Mouse (Mus musculus): ENCODE data around the gene Pla2g4b.

Gene Pla2g4b

DNA sequence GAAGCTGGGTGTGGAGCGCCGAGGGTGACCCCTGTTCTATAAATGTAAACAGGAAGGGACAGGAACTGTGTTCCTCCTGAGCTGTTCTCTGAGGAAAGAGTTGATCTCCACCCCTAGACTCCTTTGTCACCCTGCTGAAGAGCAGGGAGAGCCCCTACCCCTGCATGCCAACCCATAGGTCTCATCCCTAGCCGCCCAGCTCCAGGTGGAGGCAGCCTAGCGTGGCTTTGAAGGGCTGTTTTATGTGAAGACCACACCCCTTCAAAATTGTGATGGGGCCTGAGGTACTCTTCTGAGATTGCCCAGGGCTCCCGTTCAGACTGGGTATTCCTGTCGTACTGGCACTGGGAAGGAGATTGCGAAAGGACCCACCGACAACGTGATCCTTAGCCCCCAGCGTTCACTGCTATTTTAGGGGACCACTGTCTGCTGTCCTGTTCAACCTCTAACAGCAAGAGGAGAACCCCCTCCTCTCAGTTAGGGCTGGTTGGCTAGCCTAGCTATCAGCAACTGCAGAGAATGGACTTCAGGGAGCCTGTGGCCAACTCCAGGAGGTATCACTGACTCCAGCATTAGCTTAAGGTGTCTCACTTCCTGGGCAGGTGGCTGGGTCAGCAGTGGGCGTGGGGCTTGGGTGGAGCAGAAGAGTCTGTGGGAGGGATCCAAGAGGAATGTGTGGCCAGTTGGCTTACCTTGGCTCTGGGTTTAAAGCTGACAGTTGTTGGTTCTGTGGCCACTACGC is at the start of gene Pla2g4b:
Gene Pla2g4b, plus strand, starts transcription at position 692 of the 742 bp plus-strand sequence.
- DNase-seq = no peak

DNA sequence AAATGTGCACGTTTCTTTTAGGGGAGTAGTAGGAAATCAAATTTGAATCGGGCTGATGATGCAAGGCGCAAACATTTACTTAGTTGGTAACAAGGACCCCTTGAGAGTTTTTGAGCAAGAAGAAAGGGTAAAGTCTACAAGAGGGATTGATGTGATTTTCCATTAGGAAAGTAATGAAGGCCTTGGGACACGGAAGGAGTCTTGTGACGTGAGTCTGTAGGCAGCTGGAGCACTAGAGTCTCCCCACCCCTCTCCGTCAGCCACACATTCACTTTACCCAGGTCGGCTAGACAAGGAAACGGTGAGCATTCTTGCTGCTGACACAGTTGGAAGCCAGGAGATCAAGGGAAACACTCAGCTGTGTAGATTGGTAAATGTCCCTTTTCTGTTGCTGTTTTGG is 47.3 kb upstream of the Pla2g4b start:
- DNase-seq = no peak

DNA sequence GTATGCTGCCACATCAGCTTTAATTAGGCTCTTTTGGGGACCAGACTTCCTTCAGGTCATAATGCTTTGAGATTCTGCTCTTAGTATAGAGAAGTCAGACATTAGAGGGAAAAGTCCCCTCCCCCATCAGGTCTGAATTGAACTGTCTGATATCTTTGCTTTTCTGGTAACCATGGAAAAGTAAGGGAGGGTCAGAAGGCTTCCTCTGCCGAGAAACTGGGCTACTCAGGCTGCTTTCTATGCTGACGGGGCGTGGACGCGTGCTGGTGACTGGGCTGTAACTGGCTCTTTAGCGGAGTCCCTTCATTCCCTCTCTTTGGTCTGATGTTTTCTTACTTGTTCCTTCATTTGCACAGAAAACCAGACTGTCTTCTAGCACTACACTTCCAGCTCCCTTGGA is 46.8 kb upstream of the Pla2g4b start:
- DNase-seq = no peak

DNA sequence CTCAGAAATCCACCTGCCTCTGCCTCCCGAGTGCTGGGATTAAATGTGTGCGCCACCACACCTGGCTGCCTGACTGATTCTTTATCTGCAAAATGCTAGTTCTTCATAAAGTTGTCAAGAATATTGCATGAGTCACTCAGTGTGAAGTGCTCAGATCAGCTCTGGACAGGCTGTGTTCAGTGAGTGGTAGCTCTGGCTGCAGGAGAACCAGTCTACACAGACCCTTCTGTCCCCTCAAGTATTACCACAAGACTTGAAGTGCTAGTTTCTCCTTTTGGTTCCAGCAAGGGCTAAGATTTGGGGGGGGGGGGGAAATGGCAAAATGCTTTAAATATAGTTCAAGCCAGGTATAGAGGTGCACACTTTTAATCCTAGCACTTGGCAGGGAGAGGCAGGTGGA is 45.8 kb upstream of the Pla2g4b start:
- DNase-seq = no peak

DNA sequence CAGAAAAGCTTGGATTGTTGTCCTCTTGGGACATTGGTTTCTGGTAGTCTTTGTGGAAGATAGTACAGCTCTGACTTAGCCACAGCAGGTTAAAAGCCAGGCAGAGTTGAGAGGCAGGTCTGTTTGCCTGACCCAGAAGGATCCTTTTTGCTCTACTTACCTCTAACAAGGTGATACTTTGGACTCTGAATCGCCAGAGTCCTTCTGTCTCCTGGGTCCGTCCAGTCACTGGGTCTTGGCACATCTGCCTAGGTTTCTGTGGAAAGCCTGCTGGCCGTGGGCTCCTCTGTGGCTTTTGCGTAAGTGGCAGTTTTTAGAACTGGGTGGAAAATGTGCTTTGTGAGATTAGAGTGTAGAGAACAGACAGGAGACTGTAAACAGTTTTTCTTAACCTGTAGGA is 44.3 kb upstream of the Pla2g4b start:
- DNase-seq = no peak

DNA sequence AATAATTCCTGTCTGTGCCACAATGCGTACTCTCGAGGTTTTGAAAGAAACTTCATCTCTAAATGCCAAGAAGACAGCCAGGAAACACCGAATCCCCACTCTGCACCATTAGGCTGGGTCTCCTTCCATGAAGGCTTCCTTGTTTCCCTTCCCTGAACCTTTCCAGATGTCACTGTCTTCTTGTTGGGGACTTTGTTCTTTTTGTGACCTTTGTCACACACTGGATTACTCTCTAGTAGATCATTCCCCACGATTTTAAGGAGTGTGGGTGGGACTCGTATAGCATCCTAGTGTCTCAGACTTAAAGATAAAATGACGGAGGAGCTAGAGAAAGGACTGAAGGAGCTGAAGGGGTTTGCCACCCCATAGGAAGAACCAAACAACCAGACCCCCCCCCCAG is 42.3 kb upstream of the Pla2g4b start:
- no peak for DNase-seq

DNA sequence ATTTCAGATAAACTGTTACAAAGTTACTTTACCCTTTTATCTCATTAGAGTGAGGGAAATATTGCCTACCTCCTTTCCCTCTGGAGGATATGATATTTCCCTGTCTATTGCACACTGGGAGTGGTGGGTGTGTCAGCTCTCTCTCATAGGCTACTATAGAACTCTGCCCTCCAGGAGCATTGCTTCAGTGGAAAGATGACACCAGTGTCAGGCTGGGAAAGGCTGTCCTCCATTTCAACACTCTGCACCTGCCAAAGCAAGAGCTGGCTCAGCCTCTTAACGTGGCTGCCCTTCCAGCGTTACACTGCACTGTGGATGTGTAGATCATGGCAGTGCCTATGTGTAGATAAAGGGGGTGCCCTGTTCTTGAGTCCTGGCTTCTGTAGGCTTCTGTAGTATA is 40.9 kb upstream of the Pla2g4b start:
- no peak for DNase-seq

DNA sequence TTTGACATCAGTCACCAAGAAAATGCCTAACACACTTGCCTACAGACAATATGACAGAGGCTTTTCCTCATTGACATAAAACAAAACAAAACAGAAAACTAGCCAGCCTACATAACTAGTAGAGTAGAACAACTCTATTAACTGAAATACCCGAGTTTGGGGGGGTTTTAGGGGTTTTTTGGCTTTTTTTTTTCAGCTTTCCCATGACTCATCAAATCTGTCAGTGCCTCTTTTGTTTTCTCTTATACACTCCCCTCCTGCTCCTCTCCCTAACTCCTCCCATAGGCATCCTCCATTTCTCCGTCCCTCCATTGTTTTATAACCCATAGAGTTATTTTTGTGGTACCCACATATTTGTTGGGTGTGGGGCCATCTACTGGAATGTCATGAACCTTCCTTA is 39.7 kb upstream of the Pla2g4b start:
- no peak for DNase-seq

DNA sequence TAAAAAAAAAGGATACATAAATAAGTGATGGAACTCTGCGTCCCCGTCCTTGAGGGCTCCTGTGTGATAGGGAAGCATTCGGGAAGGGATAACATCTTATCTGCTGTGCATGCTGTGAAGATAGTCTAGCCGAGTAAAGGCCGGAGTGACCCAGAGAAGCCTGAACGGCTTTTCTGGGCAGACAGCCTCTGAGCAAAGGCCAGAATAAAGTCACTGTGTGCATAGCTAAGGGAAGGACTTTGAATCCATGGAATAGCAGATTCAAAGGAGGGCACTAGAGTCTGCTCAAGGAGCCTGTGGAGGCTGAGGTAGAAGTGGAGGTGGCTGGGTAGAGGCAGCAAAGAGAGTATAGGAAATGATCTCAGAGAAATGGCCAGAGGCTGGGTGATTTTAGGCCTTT is 38.4 kb upstream of the Pla2g4b start:
- DNase-seq = no peak

DNA sequence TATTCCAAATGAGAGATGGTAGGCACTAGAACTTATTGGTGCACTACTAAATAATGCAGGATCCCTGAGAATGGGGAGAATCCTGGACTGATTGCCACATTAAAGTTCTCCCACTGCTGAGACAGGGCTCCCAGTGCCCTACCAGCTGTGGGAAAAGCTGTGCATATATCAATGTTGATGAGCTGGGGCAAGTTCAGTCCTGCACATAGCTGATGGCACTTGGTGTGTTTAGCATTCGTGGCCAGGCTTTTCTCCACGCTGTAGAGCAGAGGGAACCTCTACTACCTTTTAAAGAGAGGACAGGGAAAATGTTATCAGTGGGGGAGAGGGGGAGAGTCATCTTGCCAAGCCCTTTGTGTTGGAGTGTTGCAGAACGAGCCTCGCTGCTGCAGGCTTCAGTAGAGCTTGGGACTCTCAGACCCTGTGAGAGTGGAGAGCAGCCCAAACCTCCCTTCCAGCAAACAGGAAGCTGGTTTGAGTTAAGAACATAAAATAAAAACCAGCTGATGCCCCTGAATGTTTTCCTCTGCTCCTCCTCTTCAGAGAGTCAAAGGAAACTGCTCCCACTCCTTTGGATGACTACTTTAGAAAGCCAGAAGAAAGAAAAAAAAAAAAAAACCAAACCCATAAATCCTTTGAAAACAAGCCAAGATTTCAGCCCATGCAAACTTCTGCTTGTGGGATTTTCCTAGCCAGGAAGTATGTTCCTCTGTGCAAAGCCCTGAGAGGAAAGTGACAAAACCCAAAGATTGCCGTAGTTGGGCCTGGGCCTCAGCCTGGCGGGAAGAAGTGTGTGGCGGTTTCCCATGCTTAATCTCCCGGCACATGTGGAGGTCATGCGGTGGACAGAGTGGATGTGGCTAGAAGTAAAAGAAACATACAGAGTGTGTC is 37.6 kb upstream of the Pla2g4b start:
- DNase-seq = no peak

DNA sequence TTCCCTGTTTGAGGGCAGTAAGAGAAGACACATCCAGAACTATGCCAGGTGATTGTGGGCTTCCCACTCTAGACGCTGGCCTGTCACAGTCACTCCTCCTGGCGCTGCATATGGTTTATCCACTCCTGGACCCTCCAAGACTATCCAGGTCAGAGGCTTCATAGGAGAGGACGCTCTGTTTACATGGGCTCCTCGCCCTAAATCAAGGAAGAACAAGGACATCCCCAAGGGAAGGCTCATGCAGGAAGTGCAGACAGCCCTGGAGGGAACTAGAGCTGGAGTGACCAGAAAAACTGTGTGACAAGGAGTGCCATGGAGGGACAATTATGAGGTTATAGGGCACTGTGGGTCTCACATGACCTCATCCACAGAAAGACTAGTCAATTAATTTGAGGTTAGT is 35.9 kb upstream of the Pla2g4b start:
- DNase-seq = no peak

DNA sequence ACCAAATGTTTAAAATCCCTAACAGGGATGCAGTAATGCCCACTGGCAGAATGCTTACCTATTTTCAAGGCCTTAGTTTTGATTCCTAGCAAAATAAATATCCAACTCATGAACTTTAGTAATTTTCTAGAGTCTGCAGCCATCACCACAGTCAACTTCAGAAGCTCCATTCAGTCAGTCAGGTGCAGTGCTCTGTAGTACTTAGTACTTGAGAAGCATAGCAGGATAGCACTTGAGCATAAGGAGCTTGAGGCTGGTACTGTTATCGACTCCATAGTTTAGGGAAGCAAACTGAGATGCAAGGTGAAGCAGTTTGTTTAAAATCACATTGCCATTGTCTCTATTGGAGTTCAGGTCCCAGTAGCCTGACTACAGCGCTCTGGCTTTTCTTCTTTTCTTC is 33.5 kb upstream of the Pla2g4b start:
- no peak for DNase-seq

DNA sequence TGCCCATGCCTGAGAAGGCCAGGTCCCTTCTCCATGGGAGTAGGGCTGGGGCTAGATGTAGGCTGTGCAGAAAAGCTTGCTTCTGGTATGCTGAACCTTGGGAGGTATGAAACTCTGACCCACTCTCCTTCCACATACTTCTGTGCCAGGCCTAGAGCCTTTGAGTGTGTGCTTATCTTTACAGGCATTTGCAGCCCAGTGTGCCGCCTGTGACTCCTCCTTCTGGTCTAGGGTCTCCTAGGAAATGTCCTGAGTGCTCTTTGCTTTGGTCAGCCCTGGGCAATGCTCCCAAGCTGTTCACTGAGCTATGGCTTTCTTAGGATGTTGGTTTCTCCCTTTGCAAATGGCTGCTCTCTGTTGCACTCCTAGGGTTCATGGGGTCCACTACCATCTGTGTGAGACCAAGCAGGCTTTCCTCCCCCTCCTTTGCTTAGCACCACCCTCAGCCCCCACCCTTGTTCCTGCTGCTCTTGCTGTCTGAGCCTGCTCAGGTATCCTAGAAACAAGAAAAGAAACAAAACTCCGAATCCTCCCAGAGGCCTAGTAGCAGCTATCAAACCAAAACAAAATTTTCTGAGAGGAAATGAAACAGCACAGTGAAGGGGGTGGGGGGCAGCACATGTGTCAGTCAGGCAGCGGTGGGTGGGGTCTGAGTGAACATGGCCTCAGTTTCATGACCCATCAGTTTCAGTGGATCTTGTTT is 32.2 kb upstream of the Pla2g4b start:
- DNase-seq = no peak

DNA sequence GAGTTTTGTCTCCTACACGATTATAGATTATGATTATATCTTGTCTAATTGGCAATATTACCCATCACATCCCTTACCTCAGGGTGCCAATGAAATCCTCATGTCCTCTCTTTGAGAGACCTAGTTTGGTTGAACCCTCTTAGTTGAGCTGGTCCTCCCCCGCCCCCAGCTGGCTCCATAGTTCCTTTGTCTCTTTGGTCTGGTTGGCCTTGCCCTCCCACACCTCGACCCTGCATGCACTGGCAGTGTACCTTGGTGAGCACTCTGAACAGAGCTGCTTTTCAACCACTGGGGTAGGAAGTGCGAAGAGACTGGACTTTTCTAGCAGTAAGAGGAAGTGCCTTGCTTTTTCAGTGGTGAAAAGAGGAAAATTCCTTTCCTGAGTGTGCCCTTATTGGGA is 31.3 kb upstream of the Pla2g4b start:
- DNase-seq = no peak

DNA sequence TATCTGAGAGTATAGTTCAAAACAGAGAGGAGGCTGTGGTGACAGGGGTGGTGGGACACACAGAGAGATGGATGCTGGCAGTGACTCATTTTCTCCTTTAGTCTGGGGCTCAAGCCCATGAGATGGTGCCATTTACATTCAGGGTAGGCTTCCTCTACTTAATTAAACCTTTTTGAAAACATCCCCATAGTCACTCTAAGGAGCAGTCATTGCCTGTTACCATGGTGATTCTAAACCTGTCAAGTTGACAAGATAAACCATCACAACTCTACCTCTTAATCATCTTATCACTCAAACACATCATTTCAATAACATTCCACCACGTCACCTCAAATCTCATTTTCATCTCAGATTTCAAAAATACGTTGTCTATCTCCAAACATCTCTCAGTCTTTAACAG is 29.2 kb upstream of the Pla2g4b start:
- no peak for DNase-seq

DNA sequence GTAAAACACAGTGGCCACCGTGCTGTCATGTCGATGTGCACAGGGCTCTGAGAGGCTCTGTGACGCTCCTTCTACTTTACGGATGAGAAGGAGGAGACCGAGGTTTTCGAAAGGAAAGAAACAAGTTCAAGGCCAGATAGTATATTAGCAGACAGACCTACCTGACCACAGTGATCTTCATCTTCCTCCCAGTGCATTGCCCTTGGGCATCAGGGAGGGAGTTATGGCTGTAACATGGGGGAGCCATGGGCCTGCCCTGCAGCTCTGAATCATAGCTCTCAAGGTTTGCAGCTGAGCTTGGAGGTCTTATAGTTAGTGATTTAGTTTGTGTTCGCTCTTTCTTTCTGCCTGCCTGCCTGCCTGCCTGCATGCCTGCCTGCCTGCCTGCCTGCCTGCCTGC is 26.5 kb upstream of the Pla2g4b start:
- DNase-seq = peak; percentile 4

DNA sequence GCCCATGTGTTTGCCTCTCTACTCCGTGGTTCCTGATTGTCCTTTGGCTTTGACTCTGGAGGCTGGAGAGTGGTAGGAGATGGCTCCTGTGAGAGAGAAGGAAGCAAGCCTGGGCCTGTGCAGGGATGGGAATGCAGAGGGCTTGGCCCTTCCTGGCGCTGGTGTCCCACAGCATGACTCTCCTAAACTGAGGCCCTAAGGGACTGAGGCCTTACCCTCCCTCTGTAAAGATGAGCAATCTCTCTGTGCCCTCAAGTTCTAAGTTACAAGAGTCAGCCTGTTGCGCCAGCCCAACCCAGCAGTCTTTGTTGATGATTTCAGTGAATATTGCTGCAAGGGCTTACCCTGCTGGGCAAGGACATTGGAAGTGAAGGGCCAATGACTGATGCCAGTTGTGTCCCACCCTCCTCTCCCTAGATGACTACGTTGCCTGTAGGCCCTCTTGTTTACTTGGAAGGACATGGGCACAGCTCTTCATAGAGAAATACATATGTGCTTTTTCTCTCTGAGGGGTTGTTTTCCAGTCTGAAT is 25.5 kb upstream of the Pla2g4b start:
- DNase-seq = no peak

DNA sequence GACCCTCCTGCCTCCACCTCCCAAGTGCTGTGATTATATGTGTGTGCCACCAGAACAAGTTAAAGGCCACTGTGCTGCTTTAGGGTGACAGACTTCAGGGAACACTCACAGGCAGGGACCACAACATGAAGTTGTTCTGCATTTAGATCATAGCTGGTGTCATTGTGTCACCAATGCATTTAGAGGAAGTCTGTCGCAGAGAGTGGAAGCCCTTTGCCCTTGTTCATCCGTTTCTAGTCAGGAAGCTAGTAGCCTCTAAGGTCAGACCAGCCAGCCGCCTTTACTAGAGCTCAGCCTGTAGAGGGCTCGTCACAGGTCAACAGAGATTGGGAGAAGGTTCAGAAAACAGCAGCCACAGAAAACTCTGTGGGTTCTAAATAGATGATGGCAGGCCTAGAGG is 24.5 kb upstream of the Pla2g4b start:
- DNase-seq = no peak

DNA sequence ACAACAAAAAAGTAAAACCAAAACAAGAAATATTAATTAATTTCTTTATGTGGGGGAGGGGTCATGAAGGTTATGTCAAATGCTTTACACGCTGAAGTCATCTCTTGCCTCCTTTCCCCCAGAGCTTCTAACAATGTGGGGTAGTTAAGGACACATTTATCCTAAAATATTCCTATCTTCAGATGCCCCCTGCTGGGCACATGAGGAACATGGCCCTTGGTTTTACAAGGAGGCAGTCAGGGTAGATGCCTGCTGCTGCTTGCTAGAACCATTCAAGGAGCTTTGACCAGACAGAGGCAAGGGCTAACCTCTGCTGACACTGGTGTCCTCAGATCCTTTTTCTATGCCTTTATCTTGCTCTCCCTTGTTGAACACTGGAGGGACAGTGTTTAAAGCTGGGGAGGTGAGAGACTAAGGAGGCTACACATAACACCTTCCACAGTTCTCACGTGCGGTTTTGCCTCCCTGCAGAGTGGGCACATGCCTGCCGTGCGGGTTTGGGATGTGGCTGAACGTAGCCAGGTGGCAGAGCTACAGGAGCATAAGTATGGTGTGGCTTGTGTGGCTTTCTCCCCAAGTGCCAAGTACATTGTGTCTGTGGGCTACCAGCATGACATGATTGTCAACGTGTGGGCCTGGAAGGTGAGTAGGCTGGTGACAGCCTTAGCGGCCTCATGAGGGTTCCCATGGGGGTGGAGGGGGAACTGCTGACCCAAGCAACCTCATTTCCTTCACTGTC is 21.6 kb upstream of the Pla2g4b start:
- DNase-seq = peak; percentile 68

DNA sequence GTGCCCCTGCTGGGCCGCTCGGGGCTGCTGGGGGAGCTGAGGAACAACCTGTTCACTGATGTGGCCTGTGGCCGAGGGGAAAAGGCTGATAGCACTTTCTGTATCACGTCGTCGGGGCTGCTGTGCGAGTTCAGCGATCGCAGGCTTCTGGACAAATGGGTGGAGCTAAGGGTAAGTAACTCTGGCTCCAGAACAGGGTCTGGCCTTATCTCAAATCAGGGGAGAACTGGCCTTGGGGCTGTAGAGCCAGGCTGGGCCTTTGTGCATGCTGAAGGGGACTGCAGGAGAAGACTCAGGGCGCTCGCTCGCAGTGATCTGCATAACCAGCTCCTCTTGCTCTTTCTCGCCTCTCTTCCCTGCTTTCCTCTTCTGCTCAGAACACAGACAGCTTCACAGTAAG is 20.3 kb upstream of the Pla2g4b start:
- no peak for DNase-seq

DNA sequence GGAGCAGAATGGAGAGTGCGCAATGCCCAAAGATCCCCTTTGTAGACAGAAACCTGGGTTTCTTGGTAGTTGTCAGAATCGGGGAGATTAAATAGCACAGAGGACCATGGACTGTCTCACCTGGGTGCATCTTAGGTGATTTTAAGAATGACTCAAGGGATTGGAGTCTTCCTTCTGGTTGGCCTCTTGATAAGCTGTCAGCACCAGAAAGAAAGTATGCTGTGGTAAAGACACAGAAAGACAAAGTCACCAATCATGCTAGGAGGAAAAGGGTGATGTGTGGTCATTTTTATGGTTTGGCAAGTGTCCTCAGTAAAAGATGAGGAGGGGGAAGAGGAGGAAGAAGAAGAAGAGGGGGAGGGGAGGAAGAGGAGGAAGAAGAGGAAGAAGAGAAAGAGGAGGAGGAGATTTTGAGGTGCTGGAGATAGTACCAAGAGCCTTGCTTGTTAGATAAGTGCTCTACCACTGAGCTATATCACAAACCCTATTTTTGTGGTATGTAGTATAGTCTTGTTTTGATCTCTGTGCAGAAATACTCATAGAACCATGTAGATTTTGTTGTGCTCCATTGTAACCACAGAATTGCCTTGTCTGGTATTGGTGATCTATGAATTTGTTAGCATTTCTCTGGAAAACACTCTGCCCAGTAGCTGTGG is 19.3 kb upstream of the Pla2g4b start:
- no peak for DNase-seq

DNA sequence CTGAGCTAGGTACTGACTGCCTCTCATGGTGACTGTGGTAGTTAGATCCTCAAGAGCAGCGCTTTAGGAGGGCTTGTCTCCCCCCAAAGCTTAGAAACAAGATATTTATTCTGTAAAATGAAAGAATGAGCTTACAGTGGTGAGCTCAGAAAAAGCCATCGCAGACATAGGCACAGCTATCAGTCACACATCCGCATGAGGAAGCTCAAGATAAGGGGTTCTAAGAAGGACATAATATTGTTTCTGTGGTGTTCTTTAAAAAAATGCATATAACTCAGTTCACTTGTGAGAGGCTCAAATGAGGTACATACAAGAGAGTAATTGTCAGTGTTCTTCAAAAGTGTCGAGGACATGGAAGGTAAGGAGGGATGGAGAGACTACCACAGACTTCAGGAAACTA is 17.3 kb upstream of the Pla2g4b start:
- DNase-seq = no peak
